Mouse (Mus musculus) CH12.LX (cell line): Measurements from ENCODE around the gene Pip4k2c. TPM values are rescaled to one million over a fixed set of nuclear protein-coding genes. Genes with fewer than 3 reads are reported as not detected.
"Not testable (repeated sequence)": the region's sequence is repeated elsewhere in the genome, so short reads cannot be mapped to it uniquely, and the experiment has no call there.

ENCODE experiments used
- DNase-seq: peaks from one replicate; pipeline ENCODE4 v3.0.0-alpha.2; 2013; ENCODE audit errors: extremely low read depth
- H3K27ac ChIP-seq: 2 replicates; pipeline ENCODE4 v1.5.1; 2012; ENCODE audit warnings: low read depth, mild to moderate bottlenecking, control low read depth, moderate library complexity; ENCODE audit not compliant: insufficient read depth
- H3K27me3 ChIP-seq: replicated peaks from 2 replicates; pipeline ENCODE3; 2012; ENCODE audit warnings: inconsistent platforms
- H3K36me3 ChIP-seq, 2 experiments: replicated peaks in 1 of 2; 2 replicates each; pipeline versions ENCODE3 to v1.6.1; 2012; ENCODE audit warnings: inconsistent platforms in 1 of 2, low read length in 1 of 2, mild to moderate bottlenecking in 1 of 2, mixed read lengths in 1 of 2, moderate library complexity in 1 of 2; ENCODE audit not compliant: control insufficient read depth in 1 of 2, insufficient read depth in 1 of 2
- H3K4me1 ChIP-seq, 2 experiments: 2 replicates each; pipeline ENCODE4 v1.6.1; 2012; ENCODE audit warnings: inconsistent platforms in 1 of 2, moderate library complexity in 1 of 2; ENCODE audit not compliant: insufficient read depth in 2 of 2, control insufficient read depth in 1 of 2
- H3K4me2 ChIP-seq: 2 replicates; pipeline ENCODE4 v1.6.1; 2012; ENCODE audit warnings: low read depth, mild to moderate bottlenecking, control low read depth; ENCODE audit not compliant: poor library complexity, insufficient read depth, severe bottlenecking
- H3K4me3 ChIP-seq, 3 experiments: fragments of 150-350 bp in 1 of 3; sonication (generic) in 1 of 3; replicated peaks in 1 of 3; 2 replicates each; pipeline versions ENCODE3 to v1.5.1; 2011 to 2012; ENCODE audit warnings: low read depth in 2 of 3, low read length in 2 of 3, mild to moderate bottlenecking in 2 of 3, moderate library complexity in 2 of 3, control low read depth in 1 of 3, improper control_type of control experiment in 1 of 3, inconsistent platforms in 1 of 3, mixed read lengths in 1 of 3; ENCODE audit not compliant: poor library complexity in 1 of 3
- H3K79me2 ChIP-seq: replicated peaks from 2 replicates; pipeline ENCODE4 v1.6.1; 2012; ENCODE audit warnings: mild to moderate bottlenecking, moderate library complexity; ENCODE audit not compliant: control insufficient read depth, poor library complexity, insufficient read depth, severe bottlenecking; ENCODE audit errors: extremely low read depth
- H3K9ac ChIP-seq: 2 replicates; pipeline ENCODE4 v1.6.1; 2012; ENCODE audit warnings: low read depth, mild to moderate bottlenecking, control low read depth, moderate library complexity; ENCODE audit not compliant: insufficient read depth
- H3K9me3 ChIP-seq: replicated peaks from 2 replicates; pipeline ENCODE3; 2012; ENCODE audit warnings: low read length, inconsistent platforms, mixed read lengths
- CHD1 ChIP-seq: IDR thresholded peaks from 2 replicates; pipeline ENCODE4 v1.6.1; 2012; ENCODE audit warnings: low read depth, low read length, improper control_type of control experiment, inconsistent platforms
- CHD2 ChIP-seq: IDR thresholded peaks from 2 replicates; pipeline ENCODE4 v1.6.1; 2011; ENCODE audit warnings: low read length, improper control_type of control experiment
- CTCF ChIP-seq, 2 experiments: IDR thresholded peaks in 1 of 2; conservative IDR thresholded peaks in 1 of 2; 2 replicates each; pipeline ENCODE4 v1.5.1; 2011 to 2012; ENCODE audit warnings: low read depth in 2 of 2, low read length in 2 of 2, improper control_type of control experiment in 1 of 2, inconsistent platforms in 1 of 2, mild to moderate bottlenecking in 1 of 2, moderate library complexity in 1 of 2
- E2F4 ChIP-seq: IDR thresholded peaks from 2 replicates; pipeline ENCODE4 v1.6.1; 2011; ENCODE audit warnings: low read depth, low read length, improper control_type of control experiment; ENCODE audit not compliant: insufficient replicate concordance
- ELF1 ChIP-seq: IDR thresholded peaks from 2 replicates; pipeline ENCODE4 v1.6.1; 2014; ENCODE audit warnings: low read depth, mild to moderate bottlenecking, inconsistent platforms, low read length, improper control_type of control experiment
- ETS1 ChIP-seq: conservative IDR thresholded peaks from 2 replicates; pipeline ENCODE4 v1.6.1; 2012; ENCODE audit warnings: low read depth, mild to moderate bottlenecking, inconsistent platforms, low read length, improper control_type of control experiment, moderate library complexity
- HCFC1 ChIP-seq: IDR thresholded peaks from 2 replicates; pipeline ENCODE4 v1.6.1; 2012; ENCODE audit warnings: low read depth, mild to moderate bottlenecking, inconsistent platforms, low read length, improper control_type of control experiment
- JUND ChIP-seq: conservative IDR thresholded peaks from 2 replicates; pipeline ENCODE4 v1.6.1; 2011; ENCODE audit warnings: low read depth, low read length, improper control_type of control experiment
- KAT2A ChIP-seq: IDR thresholded peaks from 2 replicates; pipeline ENCODE4 v1.6.1; 2012; ENCODE audit warnings: low read length, improper control_type of control experiment, inconsistent platforms; ENCODE audit not compliant: insufficient replicate concordance
- MAZ ChIP-seq: IDR thresholded peaks from 2 replicates; pipeline ENCODE4 v1.6.1; 2012; ENCODE audit warnings: low read depth, mild to moderate bottlenecking, inconsistent platforms, low read length, improper control_type of control experiment, moderate library complexity
- MEF2A ChIP-seq: IDR thresholded peaks from 2 replicates; pipeline ENCODE4 v1.6.1; 2014; ENCODE audit warnings: low read depth, mild to moderate bottlenecking, inconsistent platforms, low read length, improper control_type of control experiment, borderline replicate concordance
- MXI1 ChIP-seq: IDR thresholded peaks from 2 replicates; pipeline ENCODE4 v1.6.1; 2011; ENCODE audit warnings: mild to moderate bottlenecking, low read depth, low read length, improper control_type of control experiment
- NELFE ChIP-seq: IDR thresholded peaks from 2 replicates; pipeline ENCODE4 v1.6.1; 2011; ENCODE audit warnings: low read depth, low read length, improper control_type of control experiment
- PAX5 ChIP-seq: IDR thresholded peaks from 2 replicates; pipeline ENCODE4 v1.6.1; 2012; ENCODE audit warnings: low read length, inconsistent platforms, mixed read lengths
- POLR2A ChIP-seq: IDR thresholded peaks from 2 replicates; pipeline ENCODE4 v1.6.1; 2011; ENCODE audit warnings: low read depth, mild to moderate bottlenecking, improper control_type of control experiment, low read length
- POLR2AphosphoS2 ChIP-seq: IDR thresholded peaks from 2 replicates; pipeline ENCODE4 v1.6.1; 2011; ENCODE audit warnings: low read depth, low read length, improper control_type of control experiment
- RAD21 ChIP-seq: IDR thresholded peaks from 2 replicates; pipeline ENCODE4 v1.6.1; 2011; ENCODE audit warnings: low read depth, mild to moderate bottlenecking, low read length, improper control_type of control experiment, moderate library complexity
- SIN3A ChIP-seq: IDR thresholded peaks from 2 replicates; pipeline ENCODE4 v1.6.1; 2012; ENCODE audit warnings: low read length, improper control_type of control experiment, inconsistent platforms
- SMC3 ChIP-seq: IDR thresholded peaks from 2 replicates; pipeline ENCODE4 v1.6.1; 2011; ENCODE audit warnings: low read depth, low read length, improper control_type of control experiment
- TBP ChIP-seq: conservative IDR thresholded peaks from 2 replicates; pipeline ENCODE4 v1.6.1; 2011; ENCODE audit warnings: low read depth, low read length, improper control_type of control experiment
- TCF12 ChIP-seq: IDR thresholded peaks from 2 replicates; pipeline ENCODE4 v1.6.1; 2014; ENCODE audit warnings: low read depth, mild to moderate bottlenecking, inconsistent platforms, low read length, improper control_type of control experiment
- USF2 ChIP-seq: conservative IDR thresholded peaks from 2 replicates; pipeline ENCODE4 v1.6.1; 2011; ENCODE audit warnings: low read depth, low read length, improper control_type of control experiment
- ZMIZ1 ChIP-seq: IDR thresholded peaks from 2 replicates; pipeline ENCODE4 v1.6.1; 2012; ENCODE audit warnings: low read depth, mild to moderate bottlenecking, inconsistent platforms, low read length, improper control_type of control experiment
- dilution Hi-C: fragments of 300-500 bp; cut with MboI; formaldehyde crosslinking; loops from 2 replicates; pipeline ENCODE4 v1.14.3; 2020; ENCODE audit warnings: low sequenced_read_pairs; ENCODE audit not compliant: extremely low pct_unique_long_range_greater_than_20kb, extremely low pct_ligation_motif_present
- in situ Hi-C: fragments of 300-500 bp; cut with MboI; formaldehyde crosslinking; loops from 3 replicates; pipeline ENCODE4 v1.14.3; 2019; ENCODE audit warnings: low sequenced_read_pairs, low pct_ligation_motif_present, low pct_unique_long_range_greater_than_20kb, mixed read lengths
- polyA plus RNA-seq: library from polyadenylated mRNA; unstranded; fragments of >175 nt; gene quantifications from 2 replicates; pipeline ENCODE4 v1.2.1, GENCODE M21; 2012; ENCODE audit warnings: low read depth; ENCODE audit not compliant: insufficient read length
- total RNA-seq, 2 experiments: library from RNA; depleted of rRNA; stranded (reverse); fragments of 300-350 nt in 1 of 2; fragments of >200 nt in 1 of 2; gene quantifications; 2 replicates each; pipeline ENCODE4 v1.2.3; 2012 to 2014

Gene Pip4k2c
- total and polyA plus RNA-seq, 3 experiments = 13.3 to 24.7 (median 22.7) TPM

DNA sequence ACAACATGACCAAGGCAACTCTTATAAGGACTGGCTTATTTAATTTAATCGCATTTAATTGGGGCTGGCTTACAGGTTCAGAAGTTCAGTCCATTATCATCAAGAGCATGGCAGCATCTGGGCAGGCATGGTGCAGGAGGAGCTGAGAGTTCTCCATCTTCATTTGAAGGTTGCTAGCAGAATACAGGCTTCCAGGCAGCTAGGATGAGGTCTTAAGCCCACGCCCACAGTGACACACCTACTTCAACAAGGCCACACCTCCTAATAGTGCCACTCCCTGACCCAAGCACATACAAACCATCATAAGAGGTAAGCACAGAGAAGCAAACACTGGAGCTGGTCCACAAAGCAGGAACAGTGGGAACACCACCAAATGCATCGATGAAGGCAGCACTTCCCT lies 60.2 kb downstream of the Pip4k2c start:
- in situ Hi-C loops, dilution Hi-C loops: not testable (repeated sequence)

DNA sequence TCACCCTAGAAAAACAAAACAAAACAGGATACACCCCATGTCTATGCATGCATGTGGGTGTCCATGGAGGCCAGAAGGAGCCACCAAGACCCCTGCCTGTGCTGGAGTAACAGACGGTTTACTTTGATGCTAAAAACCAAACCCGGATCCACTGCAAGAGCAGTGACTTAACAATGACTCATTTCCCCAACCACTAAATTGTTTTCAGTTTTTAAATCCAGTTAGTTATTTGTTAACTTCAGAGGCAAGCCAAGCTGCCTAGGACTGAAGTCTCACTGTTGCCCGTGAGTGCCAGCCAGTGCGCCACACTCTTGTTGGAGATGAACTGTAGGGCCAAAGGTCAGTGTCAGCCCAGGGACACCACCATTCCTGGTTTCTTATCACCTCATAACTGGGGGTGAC lies 60.9 kb downstream of the Pip4k2c start:
- in situ Hi-C loops = no loop called here
- H3K4me2 ChIP-seq = no peak overlapping the region
- H3K9me3 ChIP-seq = peaks cover 3% of the 10 kb centered on the region
- H3K79me2 ChIP-seq = no peaks in the 10 kb centered on the region
- H3K4me3 ChIP-seq = no peak overlapping the region
- H3K9ac ChIP-seq = no peak overlapping the region
- no peaks in the 10 kb centered on the region for H3K36me3 ChIP-seq
- H3K4me1 ChIP-seq = peaks cover 0 to 2% of the 10 kb centered on the region in 2 experiments; a peak in 1 of 4 replicates
- TF ChIP-seq TBP (no peak), KAT2A (no peak), MXI1 (no peak), CHD1 (no peak), POLR2AphosphoS2 (no peak), ETS1 (no peak), E2F4 (no peak), MEF2A (no peak), ZMIZ1 (no peak), USF2 (no peak)
- no peak overlapping the region for H3K27ac ChIP-seq
- no peak for DNase-seq
- H3K27me3 ChIP-seq = no peaks in the 10 kb centered on the region
- dilution Hi-C loops = no loop called here

More for the DNA sequence above, 60.2 kb downstream of the Pip4k2c start:
- H3K4me3 ChIP-seq, DNase-seq, H3K9me3 ChIP-seq, H3K36me3 ChIP-seq, H3K79me2 ChIP-seq, H3K4me1 ChIP-seq, H3K27me3 ChIP-seq, H3K9ac ChIP-seq, H3K27ac ChIP-seq, H3K4me2 ChIP-seq: not testable (repeated sequence)

DNA sequence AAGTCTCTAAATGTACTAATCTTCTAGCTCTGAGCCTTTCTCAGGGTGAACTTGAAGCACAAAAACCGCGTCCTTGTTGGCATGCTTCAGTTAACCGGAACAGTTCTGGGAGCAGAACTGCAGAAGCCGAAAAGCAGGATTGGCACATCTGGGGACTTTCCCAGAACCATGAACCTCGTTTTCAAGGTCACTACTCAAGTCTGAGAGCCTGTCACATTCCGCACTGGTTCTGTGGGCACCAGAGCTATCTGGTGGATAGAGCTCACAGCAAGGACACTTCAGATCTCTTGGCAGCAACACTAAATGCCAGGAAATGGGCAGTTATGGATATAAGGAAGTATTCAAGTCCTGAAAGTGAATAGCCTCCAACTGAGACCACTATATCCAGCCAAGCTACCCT lies 64.2 kb downstream of the Pip4k2c start:
- no peaks in the 10 kb centered on the region for H3K27me3 ChIP-seq
- TF ChIP-seq CTCF (conservative IDR thresholded peaks at IDR 0.05 in 1 of 2, IDR thresholded peaks at IDR 0.05 in 1 of 2; ENCODE audit: low read depth in 2 of 2, low read length in 2 of 2) = no peak
- TF ChIP-seq PAX5 = no peak
- no peak for TF ChIP-seq MXI1
- no peak for TF ChIP-seq SIN3A
- no peak for TF ChIP-seq NELFE
- TF ChIP-seq ZMIZ1 = no peak
- TF ChIP-seq POLR2A = no peak
- no peak for TF ChIP-seq USF2
- TF ChIP-seq JUND = no peak
- TF ChIP-seq MAZ = no peak
- no peak for TF ChIP-seq ELF1
- no peak for TF ChIP-seq RAD21
- TF ChIP-seq TBP = no peak
- no peak for TF ChIP-seq CHD2
- TF ChIP-seq KAT2A = no peak
- no peak for TF ChIP-seq TCF12
- no peak for TF ChIP-seq SMC3
- TF ChIP-seq HCFC1 = no peak
- TF ChIP-seq, all 38 proteins: peak for 0
- no peak overlapping the region for H3K4me3 ChIP-seq
- H3K79me2 ChIP-seq = no peaks in the 10 kb centered on the region
- H3K4me2 ChIP-seq = no peak overlapping the region
- peaks cover under 1% of the 10 kb centered on the region for H3K9me3 ChIP-seq
- in situ Hi-C loops (no loop called here), dilution Hi-C loops (no loop called here)
- no peak for DNase-seq
- no peak overlapping the region for H3K27ac ChIP-seq
- no peak overlapping the region for H3K9ac ChIP-seq
- H3K36me3 ChIP-seq = no peaks in the 10 kb centered on the region
- peaks cover 2 to 13% of the 10 kb centered on the region in 2 experiments; a peak in 2 of 4 replicates for H3K4me1 ChIP-seq
